Mouse (Mus musculus) C2C12 (cell line): Measurements from ENCODE around the gene Pla1a.

Experiments
- CEBPB ChIP-seq: IDR thresholded peaks from one replicate; pipeline ENCODE4 v1.6.1; 2011; ENCODE audit warnings: low read depth, mild to moderate bottlenecking, control low read depth, moderate library complexity
- CTCF ChIP-seq: IDR thresholded peaks from one replicate; pipeline ENCODE4 v1.5.1; 2011; ENCODE audit not compliant: control insufficient read depth, insufficient read depth, insufficient read length
- USF1 ChIP-seq: IDR thresholded peaks from one replicate; pipeline ENCODE4 v1.6.1; 2011; ENCODE audit warnings: low read depth, mild to moderate bottlenecking, control low read depth, moderate library complexity

- no peak for TF ChIP-seq CTCF
- no peak for TF ChIP-seq CEBPB
- TF ChIP-seq USF1 = no peak
Measured at GRCm38 (mm10) chr16:38373941-38374340, 59.0 kb downstream of the Pla1a start.
